Mouse (Mus musculus): Measurements from ENCODE around the gene Atp23. TPM values are rescaled to one million over a fixed set of nuclear protein-coding genes. Genes with fewer than 3 reads are reported as not detected.

The Atp23 gene
- polyA plus RNA-seq, 2 experiments, result 4.1 to 7.9 TPM

DNA sequence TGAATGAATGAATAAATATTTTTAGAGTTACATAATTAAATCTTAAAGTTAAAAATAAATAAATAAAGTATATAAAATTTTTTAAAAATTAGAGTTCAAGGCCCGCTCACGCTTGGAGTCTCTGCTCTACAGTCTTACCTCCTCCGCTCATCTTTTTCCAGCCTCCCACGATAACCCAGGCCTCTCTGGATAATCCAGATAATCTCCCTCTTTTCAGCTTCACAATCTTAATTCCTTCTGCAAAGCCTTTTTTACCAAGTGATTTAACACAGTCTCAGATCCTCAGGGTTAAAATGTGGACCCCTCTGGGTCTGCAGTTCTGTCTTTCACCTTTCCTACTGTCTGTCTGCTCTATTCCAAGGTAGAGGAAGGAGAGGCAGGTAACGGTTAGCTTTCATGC, 13.1 kb upstream of the Atp23 start:
- DNase-seq (ENCODE audit: low read depth in 3 of 3, low spot score in 3 of 3) (no peak), ATAC-seq (ENCODE audit: insufficient read depth) (no peak)
- Histone ChIP-seq H3K9ac (replicated peaks) (no peak overlapping the region), H3K4me2 (ENCODE audit: low read depth) (no peak overlapping the region), H3K27ac (no peak overlapping the region), H3K9me3 (ENCODE audit: control insufficient read depth, low read length) (no peaks in the 10 kb centered on the region), H3K4me3 (ENCODE audit: insufficient read depth in 1 of 2, low read depth in 2 of 2, low read length in 2 of 2) (no peak overlapping the region), H3K27me3 (ENCODE audit: control insufficient read depth, insufficient read depth, low read length) (no peaks in the 10 kb centered on the region), H3K36me3 (replicated peaks; ENCODE audit: control insufficient read depth, insufficient read depth, low read depth) (no peaks in the 10 kb centered on the region), H3K4me1 (replicated peaks; ENCODE audit: control insufficient read depth in 2 of 2, insufficient read depth in 2 of 2, low read length in 1 of 2) (no peaks in the 10 kb centered on the region)
- no peak for TF ChIP-seq CTCF (IDR thresholded peaks at IDR 0.05; ENCODE audit: low read depth)
- TF ChIP-seq EP300 (IDR thresholded peaks at IDR 0.05; ENCODE audit: low read depth), result no peak
- WGBS (ENCODE audit: insufficient replicate concordance), result 80% methylated on average over 5 of the region's 5 CpGs

DNA sequence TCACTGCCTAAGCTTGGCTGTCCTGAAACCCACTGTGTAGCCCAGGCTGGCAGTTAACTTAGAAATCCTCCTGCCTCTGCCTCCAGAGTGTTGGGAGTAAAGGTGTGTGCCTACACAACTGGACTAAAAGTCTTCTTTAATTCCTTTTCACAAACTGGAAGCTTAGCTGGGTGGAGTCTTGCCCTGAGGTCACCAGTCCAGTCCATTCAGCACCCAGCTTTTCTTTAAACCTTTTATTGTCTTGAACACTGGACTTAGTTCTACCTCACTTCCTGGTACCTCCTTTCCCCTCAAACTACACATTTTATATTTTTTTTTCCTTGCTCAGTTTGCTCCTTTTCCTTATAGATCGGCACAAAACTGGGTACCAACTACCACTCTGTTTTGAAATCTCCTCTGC, 10.3 kb upstream of the Atp23 start:
- Histone ChIP-seq H3K9ac (replicated peaks) (no peak overlapping the region), H3K36me3 (replicated peaks; ENCODE audit: control insufficient read depth, insufficient read depth, low read depth) (no peaks in the 10 kb centered on the region), H3K4me1 (replicated peaks; ENCODE audit: control insufficient read depth in 2 of 2, insufficient read depth in 2 of 2, low read length in 1 of 2) (no peaks in the 10 kb centered on the region), H3K4me3 (ENCODE audit: insufficient read depth in 1 of 2, low read depth in 2 of 2, low read length in 2 of 2) (no peak overlapping the region), H3K27ac (no peak overlapping the region), H3K27me3 (ENCODE audit: control insufficient read depth, insufficient read depth, low read length) (no peaks in the 10 kb centered on the region), H3K4me2 (ENCODE audit: low read depth) (no peak overlapping the region), H3K9me3 (ENCODE audit: control insufficient read depth, low read length) (no peaks in the 10 kb centered on the region)
- ATAC-seq (ENCODE audit: insufficient read depth) (no peak), DNase-seq (ENCODE audit: low read depth in 3 of 3, low spot score in 3 of 3) (no peak)
- no peak for TF ChIP-seq EP300 (IDR thresholded peaks at IDR 0.05; ENCODE audit: low read depth)
- no peak for TF ChIP-seq CTCF (IDR thresholded peaks at IDR 0.05; ENCODE audit: low read depth)
- WGBS (ENCODE audit: insufficient replicate concordance), result 68% methylated on average over 1 of the region's 1 CpGs

DNA sequence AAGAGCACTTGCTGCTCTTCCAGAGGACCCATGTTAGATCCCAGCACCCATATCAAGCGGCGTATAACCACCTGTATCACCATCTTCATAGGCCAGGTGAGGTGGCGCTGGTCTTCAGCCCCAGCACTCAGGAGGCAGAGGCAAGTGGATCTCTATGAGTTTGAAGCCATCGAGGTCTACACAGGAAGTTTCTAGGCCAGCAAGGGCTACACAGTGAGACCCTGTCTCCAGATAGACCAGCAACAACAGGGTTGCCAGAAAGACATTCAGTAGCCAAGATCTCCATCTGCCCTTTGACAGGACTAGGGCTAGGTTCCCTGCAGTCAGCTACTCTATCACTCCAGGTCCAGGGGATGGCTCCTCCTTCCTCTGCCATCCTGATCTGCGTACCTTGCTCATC, 5.7 kb upstream of the Atp23 start:
- Histone ChIP-seq H3K27me3 (ENCODE audit: control insufficient read depth, insufficient read depth, low read length) (no peaks in the 10 kb centered on the region), H3K4me3 (ENCODE audit: insufficient read depth in 1 of 2, low read depth in 2 of 2, low read length in 2 of 2) (no peak overlapping the region), H3K4me2 (ENCODE audit: low read depth) (no peak overlapping the region), H3K36me3 (replicated peaks; ENCODE audit: control insufficient read depth, insufficient read depth, low read depth) (no peaks in the 10 kb centered on the region), H3K4me1 (replicated peaks; ENCODE audit: control insufficient read depth in 2 of 2, insufficient read depth in 2 of 2, low read length in 1 of 2) (peaks cover 2 to 5% of the 10 kb centered on the region in 2 experiments; a peak in 3 of 4 replicates), H3K9me3 (ENCODE audit: control insufficient read depth, low read length) (no peaks in the 10 kb centered on the region), H3K9ac (replicated peaks) (no peak overlapping the region), H3K27ac (no peak overlapping the region)
- 80% methylated on average over 5 of the region's 5 CpGs for WGBS (ENCODE audit: insufficient replicate concordance)
- DNase-seq (ENCODE audit: low read depth in 3 of 3, low spot score in 3 of 3) (no peak), ATAC-seq (ENCODE audit: insufficient read depth) (no peak)
- TF ChIP-seq CTCF (IDR thresholded peaks at IDR 0.05; ENCODE audit: low read depth), result no peak
- TF ChIP-seq EP300 (IDR thresholded peaks at IDR 0.05; ENCODE audit: low read depth), result no peak

DNA sequence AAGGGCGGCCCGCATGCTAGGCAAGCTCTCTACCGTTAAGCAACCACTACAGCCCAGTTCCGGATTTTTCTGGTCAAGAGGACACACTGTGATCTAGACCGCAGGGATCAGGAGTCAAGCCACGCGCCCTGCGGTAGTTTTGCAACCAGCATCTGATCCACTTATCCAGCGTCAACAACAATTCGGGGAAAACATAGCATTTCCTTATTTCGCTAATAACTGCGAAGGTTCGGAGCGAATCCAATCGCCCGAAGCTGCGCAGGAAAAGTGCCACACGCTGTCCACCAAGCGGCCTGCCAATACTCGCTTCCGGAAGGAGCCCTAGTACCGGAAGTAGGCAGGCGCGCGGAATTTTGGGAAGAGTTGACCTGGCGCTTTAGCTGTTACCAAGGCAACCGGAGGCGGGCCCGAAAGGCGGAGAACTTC, 4.5 kb upstream of the Atp23 start:
- no peak for TF ChIP-seq EP300 (IDR thresholded peaks at IDR 0.05; ENCODE audit: low read depth)
- peak; percentile 27; the same call in 1 of the 2 replicates for TF ChIP-seq CTCF (IDR thresholded peaks at IDR 0.05; ENCODE audit: low read depth)

DNA sequence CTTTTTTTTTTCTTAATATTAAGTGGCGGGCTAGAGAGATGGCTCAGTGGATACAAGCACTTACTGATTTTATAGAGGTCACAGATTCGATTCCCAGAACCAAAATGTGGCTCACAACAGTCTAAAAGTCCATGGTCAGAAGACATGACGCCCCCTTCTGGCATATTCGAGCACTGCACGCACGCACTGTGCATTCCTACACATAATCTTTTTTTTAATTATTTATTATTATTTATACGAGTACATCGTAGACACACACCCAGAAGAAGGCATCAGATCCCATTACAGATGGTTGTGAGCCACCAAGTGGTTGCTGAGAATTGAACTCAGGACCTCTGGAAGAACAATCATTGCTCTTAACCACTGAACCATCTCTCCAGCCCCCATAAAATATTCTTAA, 3.9 kb upstream of the Atp23 start:
- peak overlapping the region; percentile 67; a peak in 3 of 4 replicates for H3K4me3 ChIP-seq (ENCODE audit: insufficient read depth in 1 of 2, low read depth in 2 of 2, low read length in 2 of 2)
- 64% methylated on average over 8 of the region's 8 CpGs for WGBS (ENCODE audit: insufficient replicate concordance)
- H3K27me3 ChIP-seq (ENCODE audit: control insufficient read depth, insufficient read depth, low read length), result no peaks in the 10 kb centered on the region
- H3K9me3 ChIP-seq (ENCODE audit: control insufficient read depth, low read length), result no peaks in the 10 kb centered on the region
- TF ChIP-seq EP300 (IDR thresholded peaks at IDR 0.05; ENCODE audit: low read depth) (no peak), CTCF (IDR thresholded peaks at IDR 0.05; ENCODE audit: low read depth) (peak; percentile 53)
- DNase-seq (ENCODE audit: low read depth in 3 of 3, low spot score in 3 of 3) (no peak), ATAC-seq (ENCODE audit: insufficient read depth) (no peak)
- peak overlapping the region; percentile 70 for H3K9ac ChIP-seq (replicated peaks)
- H3K4me2 ChIP-seq (ENCODE audit: low read depth), result peak overlapping the region; percentile 91
- H3K36me3 ChIP-seq (replicated peaks; ENCODE audit: control insufficient read depth, insufficient read depth, low read depth), result no peaks in the 10 kb centered on the region
- H3K27ac ChIP-seq, result peak overlapping the region; percentile 63
- peaks cover 2 to 6% of the 10 kb centered on the region in 2 experiments for H3K4me1 ChIP-seq (replicated peaks; ENCODE audit: control insufficient read depth in 2 of 2, insufficient read depth in 2 of 2, low read length in 1 of 2)

More for the DNA sequence above, 4.5 kb upstream of the Atp23 start:
- ATAC-seq (ENCODE audit: insufficient read depth) (peak; percentile 78), DNase-seq (ENCODE audit: low read depth in 3 of 3, low spot score in 3 of 3) (peak; percentile 89 to 90 (median 89))
- Histone ChIP-seq H3K4me3 (ENCODE audit: insufficient read depth in 1 of 2, low read depth in 2 of 2, low read length in 2 of 2) (peak overlapping the region; percentile 67), H3K27ac (peak overlapping the region; percentile 63), H3K27me3 (ENCODE audit: control insufficient read depth, insufficient read depth, low read length) (no peaks in the 10 kb centered on the region), H3K9me3 (ENCODE audit: control insufficient read depth, low read length) (no peaks in the 10 kb centered on the region), H3K36me3 (replicated peaks; ENCODE audit: control insufficient read depth, insufficient read depth, low read depth) (no peaks in the 10 kb centered on the region), H3K4me2 (ENCODE audit: low read depth) (peak overlapping the region; percentile 91), H3K4me1 (replicated peaks; ENCODE audit: control insufficient read depth in 2 of 2, insufficient read depth in 2 of 2, low read length in 1 of 2) (peaks cover 2 to 5% of the 10 kb centered on the region in 2 experiments; a peak in 3 of 4 replicates), H3K9ac (replicated peaks) (peak overlapping the region; percentile 70)
- under 1% methylated on average over 30 of the region's 30 CpGs for WGBS (ENCODE audit: insufficient replicate concordance)
